28 mouse cellular contexts compared by ENCODE assay signal in genomic region chr14:21271472-21271871, GRCm38 (mm10).
A peak's percentile ranks its signal among the peaks of the same experiment; 100 is the strongest.
DNase-seq lines count a peak whose midpoint lies in the region; ATAC-seq and TF ChIP-seq lines count a peak whose summit lies in the region.
"Had no signal": no experiment of that assay in that cellular context is flagged by ENCODE, and none has a peak within 500 bp of the region (broad histone marks: within the 10 kb centered on the region; RNA-seq: fewer than 3 reads in every experiment).

No protein-coding gene starts in this region.

- no peaks in the 10 kb centered on the region for H3K9me3 ChIP-seq in liver, embryonic 11.5 days (ENCODE audit: control insufficient read depth, low read length)
- no peaks in the 10 kb centered on the region for H3K9me3 ChIP-seq in midbrain, embryonic 11.5 days (ENCODE audit: control insufficient read depth, low read length)
- no peaks in the 10 kb centered on the region for H3K9me3 ChIP-seq in midbrain, embryonic 10.5 days (replicated peaks)
- no peaks in the 10 kb centered on the region for H3K9me3 ChIP-seq in stomach, embryonic 16.5 days (replicated peaks; ENCODE audit: control insufficient read depth, low read length)
- H3K9me3 ChIP-seq: forebrain, embryonic 10.5 days; forebrain, embryonic 13.5 days; G1E; heart, embryonic 10.5 days; heart, embryonic 13.5 days had no signal

- H3K27ac ChIP-seq in liver, adult 2 months (replicated peaks; ENCODE audit: insufficient read depth, low read depth, low read length), result no peak overlapping the region
- no peak overlapping the region for H3K27ac ChIP-seq in liver, embryonic 11.5 days (ENCODE audit: low read depth, low read length)
- no peak overlapping the region for H3K27ac ChIP-seq in midbrain, embryonic 11.5 days (ENCODE audit: low read depth, low read length)
- no peak overlapping the region for H3K27ac ChIP-seq in midbrain, embryonic 10.5 days (replicated peaks)
- H3K27ac ChIP-seq in stomach, embryonic 16.5 days (ENCODE audit: low read length), result no peak overlapping the region
- H3K27ac ChIP-seq: forebrain, embryonic 13.5 days; heart, adult 2 months; heart, embryonic 10.5 days; heart, embryonic 13.5 days; hindbrain, embryonic 14.5 days had no signal

- no peak overlapping the region for H3K4me2 ChIP-seq in liver, embryonic 11.5 days
- no peak overlapping the region for H3K4me2 ChIP-seq in midbrain, embryonic 11.5 days
- H3K4me2 ChIP-seq in stomach, embryonic 16.5 days (ENCODE audit: low read depth, low read length), result no peak overlapping the region
- H3K4me2 ChIP-seq: forebrain, embryonic 13.5 days; heart, embryonic 13.5 days; hindbrain, embryonic 14.5 days had no signal

- peak; percentile 66 for DNase-seq in liver, adult 2 months (ENCODE audit: extremely low read depth, low read depth, low spot score)
- no peak for DNase-seq in liver, embryonic 11.5 days (ENCODE audit: low spot score)
- DNase-seq in midbrain, embryonic 11.5 days (ENCODE audit: low spot score, missing footprints), result peak; percentile 75
- no peak for DNase-seq in midbrain, embryonic 10.5 days (ENCODE audit: low spot score)
- no peak for DNase-seq in cerebellum, adult 9-10 months
- DNase-seq: adrenal gland, postnatal 10 days; adrenal gland, postnatal 36 days; B cell, adult 2 months; cerebellum, adult 2 months; cerebellum, postnatal 10 days; cerebellum, postnatal 36 days; embryo, embryonic 11 days; gastrocnemius, postnatal 10 days; gastrocnemius, postnatal 36 days; heart, adult 2 months; heart, postnatal 14 days; heart, postnatal 4 days had no signal

- WGBS in liver, adult 2 months, result 12% methylated on average over 4 of the region's 4 CpGs
- WGBS in liver, embryonic 11.5 days, result 78% methylated on average over 4 of the region's 4 CpGs
- WGBS in midbrain, embryonic 11.5 days, result 68% methylated on average over 4 of the region's 4 CpGs
- WGBS in midbrain, embryonic 10.5 days, result 68% methylated on average over 4 of the region's 4 CpGs
- WGBS in stomach, embryonic 16.5 days, result 55% methylated on average over 4 of the region's 4 CpGs

- no peak overlapping the region for H3K9ac ChIP-seq in liver, adult 2 months (ENCODE audit: low read depth, low read length)
- no peak overlapping the region for H3K9ac ChIP-seq in liver, embryonic 11.5 days (ENCODE audit: low read depth, low read length)
- H3K9ac ChIP-seq in midbrain, embryonic 11.5 days (ENCODE audit: low read length), result no peak overlapping the region
- H3K9ac ChIP-seq in stomach, embryonic 16.5 days (ENCODE audit: low read length), result no peak overlapping the region
- H3K9ac ChIP-seq: forebrain, embryonic 13.5 days; heart, embryonic 13.5 days; hindbrain, embryonic 14.5 days had no signal

- peaks cover 12% of the 10 kb centered on the region; the same call in 1 of the 2 replicates for H3K79me2 ChIP-seq in liver, adult 2 months (ENCODE audit: control insufficient read depth, insufficient read depth, low read length)

- no peak for ATAC-seq in liver, embryonic 11.5 days (replicated peaks; ENCODE audit: low FRiP score)
- ATAC-seq in midbrain, embryonic 11.5 days (ENCODE audit: low FRiP score), result no peak
- ATAC-seq in stomach, embryonic 16.5 days (ENCODE audit: insufficient read depth, low FRiP score), result peak; percentile 53; the same call in 1 of the 2 replicates
- ATAC-seq in monocyte, adult 5-6 weeks (replicated peaks; ENCODE audit: insufficient number of reproducible peaks, low FRiP score, low TSS enrichment, poor library complexity, severe bottlenecking), result no peak
- ATAC-seq: forebrain, embryonic 13.5 days; forebrain, embryonic 16.5 days; Patski had no signal

- H3K36me3 ChIP-seq in liver, adult 2 months (ENCODE audit: control insufficient read depth, insufficient read depth, low read length), result peaks cover 2% of the 10 kb centered on the region; the same call in 1 of the 2 replicates
- no peaks in the 10 kb centered on the region for H3K36me3 ChIP-seq in liver, embryonic 11.5 days (ENCODE audit: control insufficient read depth, insufficient read depth, low read length)
- no peaks in the 10 kb centered on the region for H3K36me3 ChIP-seq in midbrain, embryonic 11.5 days (ENCODE audit: control insufficient read depth, insufficient read depth, low read length)
- H3K36me3 ChIP-seq in midbrain, embryonic 10.5 days, result no peaks in the 10 kb centered on the region
- no peaks in the 10 kb centered on the region for H3K36me3 ChIP-seq in stomach, embryonic 16.5 days (ENCODE audit: control insufficient read depth, insufficient read depth, low read length)
- H3K36me3 ChIP-seq: forebrain, embryonic 10.5 days; heart, embryonic 10.5 days; heart, embryonic 13.5 days had no signal

- no peak for TF ChIP-seq CTCF in liver, adult 2 months (IDR thresholded peaks at IDR 0.05; ENCODE audit: low read depth, low read length)

- H3K27me3 ChIP-seq in liver, adult 2 months (ENCODE audit: control insufficient read depth, insufficient read depth, low read length), result no peaks in the 10 kb centered on the region
- H3K27me3 ChIP-seq in liver, embryonic 11.5 days (replicated peaks; ENCODE audit: control insufficient read depth, insufficient read depth, low read length), result no peaks in the 10 kb centered on the region
- no peaks in the 10 kb centered on the region for H3K27me3 ChIP-seq in midbrain, embryonic 11.5 days (ENCODE audit: control insufficient read depth, insufficient read depth, low read length)
- no peaks in the 10 kb centered on the region for H3K27me3 ChIP-seq in midbrain, embryonic 10.5 days (ENCODE audit: low read depth, poor library complexity, severe bottlenecking)
- H3K27me3 ChIP-seq in stomach, embryonic 16.5 days (ENCODE audit: control insufficient read depth, insufficient read depth, low read length), result no peaks in the 10 kb centered on the region
- H3K27me3 ChIP-seq: CH12.LX; forebrain, embryonic 13.5 days; heart, embryonic 13.5 days; Patski had no signal

- H3K4me1 ChIP-seq in liver, adult 2 months (ENCODE audit: control insufficient read depth, insufficient read depth, low read length), result peaks cover 22% of the 10 kb centered on the region
- peaks cover 4% of the 10 kb centered on the region; the same call in 1 of the 2 replicates for H3K4me1 ChIP-seq in liver, embryonic 11.5 days (replicated peaks; ENCODE audit: control insufficient read depth, insufficient read depth, low read length)
- H3K4me1 ChIP-seq in midbrain, embryonic 11.5 days (ENCODE audit: control insufficient read depth, insufficient read depth, low read length), result no peaks in the 10 kb centered on the region
- H3K4me1 ChIP-seq in midbrain, embryonic 10.5 days, result peaks cover 16% of the 10 kb centered on the region; the same call in 1 of the 2 replicates
- no peaks in the 10 kb centered on the region; the same call in 1 of the 2 replicates for H3K4me1 ChIP-seq in stomach, embryonic 16.5 days (ENCODE audit: control insufficient read depth, insufficient read depth, low read length)

- no peak overlapping the region for H3K4me3 ChIP-seq in liver, adult 2 months (ENCODE audit: insufficient read depth, low read depth, low read length)
- no peak overlapping the region for H3K4me3 ChIP-seq in liver, embryonic 11.5 days (ENCODE audit: low read depth, low read length)
- no peak overlapping the region for H3K4me3 ChIP-seq in midbrain, embryonic 11.5 days (ENCODE audit: low read depth, low read length)
- H3K4me3 ChIP-seq in midbrain, embryonic 10.5 days, result no peak overlapping the region
- H3K4me3 ChIP-seq in stomach, embryonic 16.5 days (replicated peaks; ENCODE audit: low read length), result no peak overlapping the region
- H3K4me3 ChIP-seq: forebrain, embryonic 10.5 days; forebrain, embryonic 13.5 days; heart, adult 2 months; heart, embryonic 10.5 days; heart, embryonic 13.5 days had no signal

- TF ChIP-seq POLR2A in liver, adult 2 months (IDR thresholded peaks at IDR 0.05; ENCODE audit: extremely low read depth, insufficient read depth, low read length), result no peak

Comparison
In these comparisons a context has a peak if more than half of its experiments do, and no peak if none do; other contexts are left out.
1. DNase-seq: peak in liver, adult 2 months (single experiment) and midbrain, embryonic 11.5 days (single experiment); none in liver, embryonic 11.5 days (single experiment), midbrain, embryonic 10.5 days (single experiment) and cerebellum, adult 9-10 months (single experiment).